ENCODE assay signal across 11 mouse cellular contexts in the genomic region with DNA sequence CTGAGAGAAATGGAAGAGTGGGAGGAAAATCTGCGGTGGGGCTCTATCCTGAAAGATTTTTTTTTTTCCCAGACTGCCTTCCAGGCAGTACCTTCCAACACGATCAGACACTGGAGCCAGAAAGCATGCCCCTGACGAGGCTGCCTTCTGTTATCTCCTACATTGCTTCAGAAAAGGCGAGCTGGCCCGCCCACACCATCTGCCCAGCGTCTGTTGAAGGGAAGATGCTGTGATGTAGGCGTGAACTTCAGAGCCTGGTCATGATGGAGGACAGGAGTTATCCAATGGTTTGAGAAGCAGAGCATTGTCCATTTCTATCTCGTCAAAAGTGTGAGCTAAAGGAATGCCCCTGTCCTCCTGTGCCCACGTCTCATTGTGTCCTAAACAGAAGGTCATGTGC.
A peak's percentile ranks its signal among the peaks of the same experiment; 100 is the strongest.
DNase-seq lines count a peak whose midpoint lies in the region; ATAC-seq and TF ChIP-seq lines count a peak whose summit lies in the region.
"Had no signal": no experiment of that assay in that cellular context is flagged by ENCODE, and none has a peak within 500 bp of the region (broad histone marks: within the 10 kb centered on the region; RNA-seq: fewer than 3 reads in every experiment).

No protein-coding gene starts in this region.

- H3K9me3 ChIP-seq in intestine, embryonic 16.5 days (ENCODE audit: control insufficient read depth, low read length), result no peaks in the 10 kb centered on the region
- H3K9me3 ChIP-seq: embryonic facial prominence, embryonic 13.5 days; midbrain, embryonic 12.5 days had no signal

- intact Hi-C loops in heart, postnatal 36 days (cut with DNase I), result no loop called here
- intact Hi-C loops in left cerebral cortex, postnatal 36 days (cut with DNase I), result loop anchor here (5.0 kb wide), 1 partner anchor 79 kb away; a partner anchor contains a TSS
- intact Hi-C loops in gastrocnemius, postnatal 36 days (cut with DNase I), result no loop called here

- TF ChIP-seq POLR2A in cerebellum, adult 2 months (IDR thresholded peaks at IDR 0.05; ENCODE audit: borderline replicate concordance, insufficient read depth, low read length), result no peak

- peak overlapping the region; percentile 68 for H3K27ac ChIP-seq in cerebellum, adult 2 months (ENCODE audit: insufficient read depth, low read length)
- H3K27ac ChIP-seq in intestine, embryonic 16.5 days (ENCODE audit: low read length), result no peak overlapping the region
- H3K27ac ChIP-seq: embryonic facial prominence, embryonic 13.5 days; midbrain, embryonic 12.5 days had no signal

- H3K9ac ChIP-seq in intestine, embryonic 16.5 days (ENCODE audit: low read depth, low read length), result no peak overlapping the region
- H3K9ac ChIP-seq: embryonic facial prominence, embryonic 13.5 days; midbrain, embryonic 12.5 days had no signal

- no peaks in the 10 kb centered on the region for H3K36me3 ChIP-seq in intestine, embryonic 16.5 days (ENCODE audit: control insufficient read depth, insufficient read depth, low read length)
- H3K36me3 ChIP-seq: embryonic facial prominence, embryonic 13.5 days; midbrain, embryonic 12.5 days had no signal

- H3K4me2 ChIP-seq in intestine, embryonic 16.5 days (ENCODE audit: low read depth, low read length), result no peak overlapping the region
- H3K4me2 ChIP-seq: embryonic facial prominence, embryonic 13.5 days; midbrain, embryonic 12.5 days had no signal

- 9% methylated on average over 9 of the region's 9 CpGs for WGBS in cerebellum, adult 2 months
- WGBS in intestine, embryonic 16.5 days, result 66% methylated on average over 9 of the region's 9 CpGs

- peaks cover 21% of the 10 kb centered on the region for H3K4me1 ChIP-seq in cerebellum, adult 2 months (ENCODE audit: control insufficient read depth, insufficient read depth, low read length)
- no peaks in the 10 kb centered on the region for H3K4me1 ChIP-seq in intestine, embryonic 16.5 days (ENCODE audit: control insufficient read depth, insufficient read depth, low read length)

- no peak for ATAC-seq in intestine, embryonic 16.5 days

- no peaks in the 10 kb centered on the region for H3K27me3 ChIP-seq in cerebellum, adult 2 months (ENCODE audit: control insufficient read depth, insufficient read depth, low read length)
- no peaks in the 10 kb centered on the region for H3K27me3 ChIP-seq in intestine, embryonic 16.5 days (replicated peaks; ENCODE audit: control insufficient read depth, insufficient read depth, low read length)
- H3K27me3 ChIP-seq: embryonic facial prominence, embryonic 13.5 days; midbrain, embryonic 12.5 days had no signal

- TF ChIP-seq CTCF in cerebellum, adult 2 months (IDR thresholded peaks at IDR 0.05; ENCODE audit: borderline replicate concordance, insufficient read depth, low read depth, low read length), result no peak

- no peak overlapping the region for H3K4me3 ChIP-seq in cerebellum, adult 2 months (replicated peaks; ENCODE audit: insufficient read depth, low read depth, low read length)
- no peak overlapping the region for H3K4me3 ChIP-seq in intestine, embryonic 16.5 days (ENCODE audit: low read length)
- H3K4me3 ChIP-seq: embryonic facial prominence, embryonic 13.5 days; midbrain, embryonic 12.5 days had no signal

- peak; percentile 55 for DNase-seq in heart, adult 11 months
- DNase-seq in heart, postnatal 36 days, result no peak
- DNase-seq in cerebellum, adult 2 months, result peak; percentile 90 to 96
- DNase-seq in frontal cortex, postnatal 14 days (ENCODE audit: low spot score in 2 of 2), result peak; percentile 37 to 47
- DNase-seq in left cerebral cortex, postnatal 36 days (ENCODE audit: low spot score in 2 of 2), result peak; percentile 52 to 67
- DNase-seq in thymus, postnatal 10 days (ENCODE audit: low spot score in 2 of 2), result no peak
- DNase-seq in gastrocnemius, postnatal 36 days, result no peak
- DNase-seq: lung, adult 2 months had no signal

Comparison
In these comparisons a context has a peak if more than half of its experiments do, and no peak if none do; other contexts are left out.
1. DNase-seq: peak in heart, adult 11 months (single experiment), cerebellum, adult 2 months (2 of 2), frontal cortex, postnatal 14 days (2 of 2) and left cerebral cortex, postnatal 36 days (2 of 2); none in heart, postnatal 36 days (0 of 2), thymus, postnatal 10 days (0 of 2) and gastrocnemius, postnatal 36 days (0 of 2).